Mouse (Mus musculus) lung, adult 2 months (tissue): ENCODE data around the gene Usp13.

ENCODE experiments used
- CTCF ChIP-seq: fragments of 200-500 bp; IDR thresholded peaks from 2 replicates; pipeline ENCODE4 v1.5.1; 2011; ENCODE audit warnings: mild to moderate bottlenecking, low read length, control low read depth; ENCODE audit not compliant: insufficient read depth
- POLR2A ChIP-seq: fragments of 200-500 bp; IDR thresholded peaks from 2 replicates; pipeline ENCODE4 v1.6.1; 2011; ENCODE audit warnings: low read depth, mild to moderate bottlenecking, control low read depth, low read length, borderline replicate concordance; ENCODE audit errors: extremely low read depth

- no peak for TF ChIP-seq POLR2A
- TF ChIP-seq CTCF: no peak
Observed at GRCm38 (mm10) chr3:32871081-32871480, 53.7 kb downstream of the Usp13 start.
